Mouse (Mus musculus) embryonic facial prominence, embryonic 12.5 days (tissue): Measurements from ENCODE around the gene Plaur. TPM values are rescaled to one million over a fixed set of nuclear protein-coding genes. Genes with fewer than 3 reads are reported as not detected.

ENCODE experiments used
- ATAC-seq: fragments of 200-750 bp; cut with Nextera tagmentation; 2 replicates; pipeline ENCODE4 v1.8.0; 2017; ENCODE audit not compliant: insufficient number of reproducible peaks, insufficient read depth, low FRiP score, low TSS enrichment
- H3K27ac ChIP-seq: fragments of 300-500 bp; sonication (generic); 2 replicates; pipeline ENCODE4 v1.5.1; 2016; ENCODE audit warnings: mild to moderate bottlenecking
- H3K27me3 ChIP-seq: fragments of 300-500 bp; sonication (generic); 2 replicates; pipeline ENCODE4 v1.6.1; 2016; ENCODE audit warnings: mild to moderate bottlenecking, moderate library complexity
- H3K36me3 ChIP-seq: fragments of 300-500 bp; sonication (generic); 2 replicates; pipeline ENCODE4 v1.6.1; 2016; ENCODE audit warnings: mild to moderate bottlenecking
- H3K4me1 ChIP-seq: fragments of 300-500 bp; sonication (generic); 2 replicates; pipeline ENCODE4 v1.6.1; 2016
- H3K4me2 ChIP-seq: fragments of 300-500 bp; sonication (generic); replicated peaks from 2 replicates; pipeline ENCODE4 v1.6.1; 2016; ENCODE audit warnings: mild to moderate bottlenecking, moderate library complexity
- H3K4me3 ChIP-seq: fragments of 300-500 bp; sonication (generic); 2 replicates; pipeline ENCODE4 v1.5.1; 2016; ENCODE audit warnings: mild to moderate bottlenecking
- H3K9ac ChIP-seq: fragments of 300-500 bp; sonication (generic); 2 replicates; pipeline ENCODE4 v1.6.1; 2016; ENCODE audit warnings: mild to moderate bottlenecking, moderate library complexity
- H3K9me3 ChIP-seq: fragments of 300-500 bp; sonication (generic); 2 replicates; pipeline ENCODE4 v1.6.1; 2016; ENCODE audit warnings: mild to moderate bottlenecking, moderate library complexity
- WGBS: fragments of 180-500 bp; shearing (Covaris S2); methylation state at CpG from one replicate; pipeline ENCODE4 v1.1.7; 2016; 5-methylcytosine and 5-hydroxymethylcytosine counted together
- polyA plus RNA-seq: library from polyadenylated mRNA; unstranded; fragments of >200 nt; fragmentation: Nextera tagmentation; extraction: Ambion mirVana; gene quantifications from 2 replicates; pipeline ENCODE4 v1.2.1, GENCODE M21; 2016

Gene Plaur
- polyA plus RNA-seq, 1 experiment from 2014 or later: 2.0 TPM

- H3K27me3 ChIP-seq: no peaks in the 10 kb centered on the region; the same call in 1 of the 2 replicates
- H3K27ac ChIP-seq: no peak overlapping the region
- no peak overlapping the region for H3K4me2 ChIP-seq
- no peak overlapping the region for H3K9ac ChIP-seq
- 57% methylated on average over 14 of the region's 14 CpGs for WGBS
- H3K4me1 ChIP-seq: no peaks in the 10 kb centered on the region
- no peaks in the 10 kb centered on the region for H3K9me3 ChIP-seq
- no peak for ATAC-seq
- no peaks in the 10 kb centered on the region for H3K36me3 ChIP-seq
- H3K4me3 ChIP-seq: no peak overlapping the region
These were observed 13.3 kb upstream of the Plaur start for GRCm38 (mm10) chr7:24448782-24449517.

- Histone ChIP-seq H3K27me3 (no peaks in the 10 kb centered on the region; the same call in 1 of the 2 replicates), H3K4me1 (no peaks in the 10 kb centered on the region), H3K4me3 (no peak overlapping the region), H3K9me3 (no peaks in the 10 kb centered on the region), H3K36me3 (no peaks in the 10 kb centered on the region), H3K4me2 (no peak overlapping the region), H3K9ac (no peak overlapping the region), H3K27ac (no peak overlapping the region)
- no peak for ATAC-seq
- WGBS: 67% methylated on average over 9 of the region's 9 CpGs
These were observed 11.7 kb upstream of the Plaur start for GRCm38 (mm10) chr7:24450585-24451017.

GRCm38 (mm10) chr7:24451855-24452311 lies 10.4 kb upstream of the Plaur start, which contains the start of gene Irgc1:
Gene Irgc1 (minus strand): TSS chr7:24452297.
- H3K36me3 ChIP-seq: no peaks in the 10 kb centered on the region
- H3K4me1 ChIP-seq: no peaks in the 10 kb centered on the region
- H3K9ac ChIP-seq: no peak within 1 kb of the TSS
- H3K27ac ChIP-seq: no peak within 1 kb of the TSS
- no peaks in the 10 kb centered on the region; the same call in 1 of the 2 replicates for H3K27me3 ChIP-seq
- H3K4me2 ChIP-seq: no peak within 1 kb of the TSS
- H3K9me3 ChIP-seq: no peaks in the 10 kb centered on the region
- ATAC-seq: no peak
- H3K4me3 ChIP-seq: no peak within 1 kb of the TSS
- WGBS: 83% methylated on average over 9 of the region's 9 CpGs

GRCm38 (mm10) chr7:24454199-24454598 lies 8.1 kb upstream of the Plaur start:
- Histone ChIP-seq H3K36me3 (no peaks in the 10 kb centered on the region), H3K9me3 (no peaks in the 10 kb centered on the region), H3K27ac (no peak overlapping the region), H3K27me3 (no peaks in the 10 kb centered on the region; the same call in 1 of the 2 replicates), H3K9ac (no peak overlapping the region), H3K4me3 (no peak overlapping the region), H3K4me1 (no peaks in the 10 kb centered on the region), H3K4me2 (no peak overlapping the region)
- ATAC-seq: no peak
- WGBS: 75% methylated on average over 2 of the region's 2 CpGs

- WGBS: 75% methylated on average over 5 of the region's 5 CpGs
- Histone ChIP-seq H3K27ac (no peak overlapping the region), H3K4me1 (no peaks in the 10 kb centered on the region), H3K4me2 (no peak overlapping the region), H3K9ac (no peak overlapping the region), H3K27me3 (peaks cover 4% of the 10 kb centered on the region; the same call in 1 of the 2 replicates), H3K36me3 (no peaks in the 10 kb centered on the region), H3K9me3 (no peaks in the 10 kb centered on the region), H3K4me3 (no peak overlapping the region)
- ATAC-seq: no peak
These were observed 6.6 kb upstream of the Plaur start for GRCm38 (mm10) chr7:24455726-24456125.

GRCm38 (mm10) chr7:24457726-24458370 lies 4.4 kb upstream of the Plaur start:
- Histone ChIP-seq H3K4me2 (no peak overlapping the region), H3K36me3 (no peaks in the 10 kb centered on the region), H3K27ac (no peak overlapping the region), H3K4me1 (peaks cover 4% of the 10 kb centered on the region; the same call in 1 of the 2 replicates), H3K4me3 (no peak overlapping the region), H3K9me3 (no peaks in the 10 kb centered on the region), H3K27me3 (peaks cover 6% of the 10 kb centered on the region; the same call in 1 of the 2 replicates), H3K9ac (no peak overlapping the region)
- 71% methylated on average over 10 of the region's 10 CpGs for WGBS
- ATAC-seq: no peak

GRCm38 (mm10) chr7:24459440-24459839 lies 2.8 kb upstream of the Plaur start:
- Histone ChIP-seq H3K4me2 (no peak overlapping the region), H3K4me1 (peaks cover 9% of the 10 kb centered on the region), H3K27ac (no peak overlapping the region), H3K9ac (no peak overlapping the region), H3K27me3 (0 out of 2 replicates have a peak, but pooled peaks cover 6% of the 10 kb centered on the region), H3K9me3 (no peaks in the 10 kb centered on the region), H3K36me3 (no peaks in the 10 kb centered on the region), H3K4me3 (no peak overlapping the region)
- ATAC-seq: no peak
- WGBS: 75% methylated on average over 5 of the region's 5 CpGs

GRCm38 (mm10) chr7:24459843-24460242 lies 2.4 kb upstream of the Plaur start:
- no peak for ATAC-seq
- no peak overlapping the region for H3K4me3 ChIP-seq
- 68% methylated on average over 3 of the region's 3 CpGs for WGBS
- peaks cover 9% of the 10 kb centered on the region for H3K4me1 ChIP-seq
- no peaks in the 10 kb centered on the region for H3K9me3 ChIP-seq
- no peaks in the 10 kb centered on the region for H3K36me3 ChIP-seq
- no peak overlapping the region for H3K27ac ChIP-seq
- no peak overlapping the region for H3K9ac ChIP-seq
- H3K27me3 ChIP-seq: 0 out of 2 replicates have a peak, but pooled peaks cover 6% of the 10 kb centered on the region
- no peak overlapping the region for H3K4me2 ChIP-seq

- no peaks in the 10 kb centered on the region for H3K36me3 ChIP-seq
- no peaks in the 10 kb centered on the region for H3K9me3 ChIP-seq
- WGBS: 66% methylated on average over 14 of the region's 14 CpGs
- H3K4me3 ChIP-seq: no peak overlapping the region
- peaks cover 9% of the 10 kb centered on the region for H3K4me1 ChIP-seq
- no peak overlapping the region for H3K9ac ChIP-seq
- H3K4me2 ChIP-seq: no peak overlapping the region
- 0 out of 2 replicates have a peak, but pooled peaks cover 6% of the 10 kb centered on the region for H3K27me3 ChIP-seq
- no peak overlapping the region for H3K27ac ChIP-seq
- ATAC-seq: no peak
These were observed 770 bp upstream of the Plaur start for GRCm38 (mm10) chr7:24461376-24462051.

GRCm38 (mm10) chr7:24466835-24467234 lies 4.6 kb downstream of the Plaur start:
- Histone ChIP-seq H3K4me2 (no peak overlapping the region), H3K4me3 (no peak overlapping the region), H3K27me3 (0 out of 2 replicates have a peak, but pooled peaks cover 2% of the 10 kb centered on the region), H3K9me3 (0 out of 2 replicates have a peak, but pooled peaks cover 3% of the 10 kb centered on the region), H3K9ac (no peak overlapping the region), H3K36me3 (no peaks in the 10 kb centered on the region), H3K4me1 (peaks cover 9% of the 10 kb centered on the region), H3K27ac (no peak overlapping the region)
- ATAC-seq: no peak
- 87% methylated on average over 6 of the region's 6 CpGs for WGBS

- no peak overlapping the region for H3K27ac ChIP-seq
- no peak overlapping the region for H3K4me2 ChIP-seq
- no peak overlapping the region for H3K9ac ChIP-seq
- H3K4me3 ChIP-seq: no peak overlapping the region
- H3K27me3 ChIP-seq: no peaks in the 10 kb centered on the region
- no peaks in the 10 kb centered on the region for H3K36me3 ChIP-seq
- 84% methylated on average over 5 of the region's 5 CpGs for WGBS
- H3K4me1 ChIP-seq: peaks cover 4% of the 10 kb centered on the region
- no peak for ATAC-seq
- 0 out of 2 replicates have a peak, but pooled peaks cover 3% of the 10 kb centered on the region for H3K9me3 ChIP-seq
These were observed 5.6 kb downstream of the Plaur start for GRCm38 (mm10) chr7:24467886-24468285.
